Comparison of ENCODE assay signal across 8 mouse cellular contexts in the genomic region with DNA sequence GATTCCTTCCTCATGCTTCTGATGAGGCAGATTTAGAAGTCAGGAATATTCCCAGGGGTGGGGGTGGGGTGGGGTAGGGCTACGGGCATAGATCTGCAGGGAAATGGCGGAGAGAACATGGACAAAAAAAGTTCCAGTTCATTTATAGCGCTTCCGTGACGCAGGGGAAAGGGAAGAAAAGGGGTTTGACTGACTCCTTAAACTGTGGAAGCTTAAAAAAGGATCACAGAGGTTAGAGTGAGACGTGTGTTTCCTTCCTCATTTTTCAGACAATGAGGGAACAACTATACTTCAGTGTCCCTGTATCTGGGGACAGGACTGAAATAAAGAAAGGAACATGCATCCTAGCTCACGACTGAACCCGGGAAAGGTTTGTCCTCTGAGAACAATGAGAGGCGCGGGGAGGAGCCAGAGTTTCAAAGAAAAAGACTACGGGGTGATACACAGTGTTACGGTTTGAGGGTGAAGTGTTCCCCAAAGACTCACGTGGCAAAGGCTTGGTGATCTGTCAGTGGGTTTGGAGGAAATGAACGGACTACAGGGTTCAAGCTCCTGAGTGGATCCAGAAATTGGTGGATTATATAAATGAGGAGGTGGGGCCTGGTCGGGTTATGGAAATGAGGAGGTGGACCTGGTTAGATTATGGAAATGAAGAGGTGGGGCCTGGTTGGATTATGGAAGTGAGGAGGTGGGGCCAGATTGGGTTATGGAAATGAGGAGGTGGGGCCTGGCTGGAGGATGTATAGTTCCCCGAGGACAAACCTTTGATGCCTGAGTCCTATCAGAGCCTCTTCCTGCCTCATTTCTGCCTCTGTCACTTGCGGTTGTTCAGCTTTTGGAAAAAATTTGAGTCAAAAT. TPM values are rescaled to one million over a fixed set of nuclear protein-coding genes. Genes with fewer than 3 reads are reported as not detected.
DNase-seq lines count a peak whose midpoint lies in the region; ATAC-seq lines count a peak whose summit lies in the region.

No protein-coding gene starts in this region.

- no peak for DNase-seq in kidney, adult 11 months
- DNase-seq in c-Kit-positive CD71-positive TER-119-negative erythroid progenitor cells, embryonic 14.5 days (ENCODE audit: low read depth) = peak; percentile 29
- no peak for DNase-seq in urinary bladder, postnatal 10 days (ENCODE audit: low spot score)
- no peak for DNase-seq in left cerebral cortex, adult 11 months (ENCODE audit: low spot score)
- DNase-seq in spleen, postnatal 4 days (ENCODE audit: low spot score in 2 of 2) = no peak

- H3K27ac ChIP-seq in kidney, embryonic 16.5 days (ENCODE audit: low read length) = peak overlapping the region; percentile 58
- no peak overlapping the region for H3K27ac ChIP-seq in hindbrain, embryonic 15.5 days (replicated peaks)
- 0 out of 2 replicates have a peak overlapping the region, but pooled peaks have one; percentile 19 for H3K27ac ChIP-seq in midbrain, embryonic 16.5 days (ENCODE audit: low read length)

- H3K4me3 ChIP-seq in kidney, embryonic 16.5 days (ENCODE audit: low read length) = peak overlapping the region; percentile 12; the same call in 1 of the 2 replicates
- no peak overlapping the region for H3K4me3 ChIP-seq in hindbrain, embryonic 15.5 days
- no peak overlapping the region for H3K4me3 ChIP-seq in midbrain, embryonic 16.5 days (ENCODE audit: low read depth, low read length)

- H3K27me3 ChIP-seq in kidney, embryonic 16.5 days (ENCODE audit: insufficient read depth, low read length) = no peaks in the 10 kb centered on the region
- H3K27me3 ChIP-seq in hindbrain, embryonic 15.5 days = no peaks in the 10 kb centered on the region
- no peaks in the 10 kb centered on the region for H3K27me3 ChIP-seq in midbrain, embryonic 16.5 days (ENCODE audit: control insufficient read depth, insufficient read depth, low read depth, low read length)

- H3K9me3 ChIP-seq in kidney, embryonic 16.5 days (ENCODE audit: low read length) = no peaks in the 10 kb centered on the region
- no peaks in the 10 kb centered on the region for H3K9me3 ChIP-seq in hindbrain, embryonic 15.5 days
- H3K9me3 ChIP-seq in midbrain, embryonic 16.5 days (replicated peaks; ENCODE audit: control insufficient read depth, low read length, poor library complexity, severe bottlenecking) = no peaks in the 10 kb centered on the region

- H3K4me1 ChIP-seq in kidney, embryonic 16.5 days (ENCODE audit: insufficient read depth, low read length) = peaks cover 12% of the 10 kb centered on the region; the same call in 1 of the 2 replicates
- H3K4me1 ChIP-seq in hindbrain, embryonic 15.5 days (replicated peaks) = peaks cover 7% of the 10 kb centered on the region
- 0 out of 2 replicates have a peak, but pooled peaks cover 4% of the 10 kb centered on the region for H3K4me1 ChIP-seq in midbrain, embryonic 16.5 days (ENCODE audit: control insufficient read depth, insufficient read depth, low read length)

- peak; percentile 50 for ATAC-seq in kidney, embryonic 16.5 days (ENCODE audit: low FRiP score, low TSS enrichment)
- peak; percentile 24; the same call in 1 of the 2 replicates for ATAC-seq in hindbrain, embryonic 15.5 days (ENCODE audit: low FRiP score, low read depth)
- ATAC-seq in midbrain, embryonic 16.5 days = peak; percentile 38; the same call in 1 of the 2 replicates

- peak overlapping the region; percentile 16 for H3K4me2 ChIP-seq in kidney, embryonic 16.5 days (replicated peaks; ENCODE audit: low read depth, low read length)
- peak overlapping the region; percentile 23; the same call in 1 of the 2 replicates for H3K4me2 ChIP-seq in hindbrain, embryonic 15.5 days
- H3K4me2 ChIP-seq in midbrain, embryonic 16.5 days (ENCODE audit: low read length) = peak overlapping the region; percentile 23; the same call in 1 of the 2 replicates

- peak overlapping the region; percentile 28; the same call in 1 of the 2 replicates for H3K9ac ChIP-seq in kidney, embryonic 16.5 days (replicated peaks; ENCODE audit: low read length)
- no peak overlapping the region for H3K9ac ChIP-seq in hindbrain, embryonic 15.5 days
- H3K9ac ChIP-seq in midbrain, embryonic 16.5 days (ENCODE audit: low read depth, low read length) = no peak overlapping the region

- H3K36me3 ChIP-seq in kidney, embryonic 16.5 days (ENCODE audit: insufficient read depth, low read length) = no peaks in the 10 kb centered on the region
- H3K36me3 ChIP-seq in hindbrain, embryonic 15.5 days = no peaks in the 10 kb centered on the region
- no peaks in the 10 kb centered on the region for H3K36me3 ChIP-seq in midbrain, embryonic 16.5 days (ENCODE audit: control insufficient read depth, insufficient read depth, low read length)

- 31% methylated on average over 17 of the region's 17 CpGs for WGBS in kidney, embryonic 16.5 days
- 18% methylated on average over 17 of the region's 17 CpGs for WGBS in hindbrain, embryonic 15.5 days
- WGBS in midbrain, embryonic 16.5 days = 14% methylated on average over 17 of the region's 17 CpGs

RNA-seq across cellular contexts. Expression of a gene that starts 57.8 kb away (rescaled TPM):
- 18.0 and 20.6 TPM in 2 replicates for polyA plus RNA-seq in kidney, embryonic 16.5 days (2015; fragmentation: Nextera tagmentation; extraction: Ambion mirVana)
- 31.2 and 36.4 TPM in 2 replicates for polyA plus RNA-seq in hindbrain, embryonic 15.5 days (2015; fragmentation: Nextera tagmentation; extraction: Ambion mirVana)
- 51.9 and 60.2 TPM in 2 replicates for polyA plus RNA-seq in midbrain, embryonic 16.5 days (2015; fragmentation: Nextera tagmentation; extraction: Ambion mirVana)
